Comparison of ENCODE assay signal across 1 mouse cellular context in the genomic region with DNA sequence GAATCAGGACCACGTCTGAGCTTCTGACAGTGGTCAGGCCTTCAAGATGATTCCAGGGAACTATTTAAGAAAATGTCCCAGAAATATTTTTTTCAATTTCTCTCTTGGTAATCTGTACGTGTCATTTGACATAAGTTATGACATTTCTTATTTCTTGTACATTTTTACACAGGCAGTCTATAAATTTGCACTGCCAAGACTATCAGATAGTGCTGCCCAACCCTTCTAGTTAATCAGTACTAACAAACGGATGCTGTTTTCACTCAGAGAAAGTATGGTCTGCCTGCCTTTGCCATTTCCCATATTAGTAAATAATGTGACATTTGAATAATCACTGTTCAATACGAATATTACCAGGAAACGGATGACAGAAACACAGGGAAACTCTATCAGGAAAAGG.
A peak's percentile ranks its signal among the peaks of the same experiment; 100 is the strongest.
TF ChIP-seq lines count a peak whose summit lies in the region.

No protein-coding gene starts in this region.

TF ChIP-seq in MEL, 35 proteins besides CTCF, POLR2A, EP300 and RAD21 (continued from another document):
- peak; percentile 77 for TF ChIP-seq ETS1 (IDR thresholded peaks at IDR 0.05; ENCODE audit: low read depth, low read length)
- no peak for TF ChIP-seq ZNF384 (IDR thresholded peaks at IDR 0.05; ENCODE audit: low read depth, low read length)
- peak; percentile 78 for TF ChIP-seq MXI1 (IDR thresholded peaks at IDR 0.05; ENCODE audit: low read depth, low read length)
